Mouse (Mus musculus) T-helper 1 cell (primary cell): ENCODE measurements around the gene Dync1li2.

Source experiments
- in situ Hi-C: fragments of 300-600 bp; cut with MboI, MseI; formaldehyde crosslinking; loops from one replicate; pipeline ENCODE4 v1.15.1; 2025; ENCODE audit warnings: high pct_unique_total_duplicates

The Dync1li2 gene

DNA sequence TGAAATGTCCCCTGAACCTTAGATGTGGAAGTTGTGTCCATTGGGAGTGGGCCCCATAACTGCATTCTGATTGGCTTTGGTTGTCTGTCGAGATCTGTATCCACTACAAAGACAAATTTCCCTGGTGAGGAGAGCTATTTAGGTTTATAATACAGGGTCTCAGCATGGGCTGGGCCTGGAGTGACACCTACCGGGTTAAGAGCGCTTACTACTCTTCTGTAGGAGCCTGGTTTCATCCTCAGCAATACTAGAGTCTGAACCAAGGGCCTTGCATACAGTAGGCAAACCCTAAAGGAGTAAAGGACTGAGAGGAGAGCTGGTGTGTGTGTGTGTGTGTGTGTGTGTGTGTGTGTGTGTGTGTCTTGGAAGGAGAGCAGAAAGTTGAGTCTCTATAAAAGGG lies 28.6 kb downstream of the Dync1li2 start:
- in situ Hi-C loops = no loop called here

DNA sequence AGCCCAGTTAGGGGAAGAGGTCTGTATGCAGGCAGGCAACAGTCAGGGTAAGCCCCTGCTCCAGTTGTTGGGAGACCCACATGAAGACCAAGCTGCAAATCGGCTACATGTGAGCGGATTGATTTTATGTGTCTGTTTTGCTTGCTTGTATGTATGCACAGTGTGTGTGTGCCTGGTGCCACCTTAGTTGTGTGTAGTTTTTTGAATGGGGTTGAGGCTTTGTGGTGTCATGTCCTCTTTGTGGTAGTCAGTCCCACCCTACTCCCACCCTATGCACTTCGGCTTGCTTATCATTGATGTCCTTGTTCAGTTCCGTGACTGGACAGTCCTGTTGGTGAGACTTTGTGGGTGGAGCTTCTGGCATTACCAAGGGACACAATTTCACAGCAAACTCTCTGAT lies 29.1 kb downstream of the Dync1li2 start:
- in situ Hi-C loops = no loop called here

DNA sequence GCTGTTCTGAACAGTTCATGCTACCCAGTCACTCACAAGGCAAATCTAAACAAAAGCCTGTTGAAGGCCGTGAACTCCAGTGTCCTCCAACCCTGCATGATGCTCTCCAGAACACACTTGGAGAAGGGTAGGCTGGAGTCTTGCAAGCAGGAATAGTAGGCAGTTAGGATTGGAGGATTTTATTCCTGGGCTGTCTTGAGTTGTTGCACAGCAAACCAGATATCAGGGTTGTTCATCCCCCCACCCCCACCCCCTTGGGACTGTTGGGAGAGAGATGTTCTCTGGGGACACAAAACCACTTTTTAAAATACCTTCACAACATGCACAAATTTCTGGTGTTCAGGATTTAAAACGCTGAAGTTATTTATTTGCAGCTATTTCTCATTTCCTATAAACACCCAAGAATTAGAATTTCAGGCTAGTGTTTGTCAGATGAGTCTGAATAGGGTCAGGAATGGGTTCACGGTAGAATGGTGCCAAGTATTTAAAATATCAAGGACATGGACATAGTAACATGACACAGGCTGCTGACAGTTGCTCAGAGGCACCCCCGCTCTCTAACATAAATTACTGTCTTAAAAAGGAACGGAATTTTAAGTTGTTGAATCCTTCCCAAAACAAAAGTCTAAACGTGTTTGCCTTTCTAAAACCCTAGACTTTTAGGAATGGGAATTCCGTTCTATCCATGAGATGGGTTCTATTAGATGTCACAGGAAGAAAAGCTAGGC lies 29.9 kb downstream of the Dync1li2 start:
- in situ Hi-C loops = no loop called here

DNA sequence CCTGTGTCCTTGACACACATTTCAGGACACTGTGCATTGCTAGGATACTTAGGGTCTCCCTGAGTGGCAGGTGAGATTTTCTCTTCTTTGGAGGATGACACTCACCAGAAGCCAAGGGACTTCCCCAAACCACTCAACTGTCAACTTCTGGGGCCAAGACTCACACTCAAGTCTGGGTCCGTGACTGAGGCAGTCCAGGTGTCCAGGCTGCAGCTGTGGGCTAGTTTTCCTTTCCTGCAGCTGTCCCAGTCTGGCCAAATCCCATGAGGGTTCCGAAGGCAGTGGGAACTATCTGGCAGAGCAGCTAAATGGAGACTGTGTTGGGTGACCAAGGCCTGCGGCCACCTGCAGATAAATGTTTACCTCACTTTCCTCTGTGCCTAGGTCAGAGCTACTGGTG lies 30.9 kb downstream of the Dync1li2 start:
- in situ Hi-C loops = no loop called here

DNA sequence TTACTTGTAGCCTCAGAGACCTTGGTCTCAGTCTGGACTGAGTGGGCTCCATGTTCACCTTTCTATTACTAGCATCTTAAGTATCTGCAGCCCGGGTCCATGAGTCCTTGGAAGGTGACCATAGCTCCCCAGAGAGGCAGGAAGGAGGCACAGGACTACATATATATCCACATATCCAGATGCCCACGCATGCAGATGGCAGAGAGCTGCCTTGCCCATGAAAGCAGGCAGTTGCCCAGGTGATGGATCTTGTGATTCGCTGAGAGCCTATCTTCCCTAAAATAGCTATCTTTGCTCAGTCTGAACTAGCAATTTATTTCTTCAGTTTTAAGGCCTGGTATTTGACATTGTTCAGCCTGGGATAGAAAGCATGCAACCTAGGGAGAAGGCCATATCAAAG lies 31.4 kb downstream of the Dync1li2 start:
- in situ Hi-C loops = no loop called here

DNA sequence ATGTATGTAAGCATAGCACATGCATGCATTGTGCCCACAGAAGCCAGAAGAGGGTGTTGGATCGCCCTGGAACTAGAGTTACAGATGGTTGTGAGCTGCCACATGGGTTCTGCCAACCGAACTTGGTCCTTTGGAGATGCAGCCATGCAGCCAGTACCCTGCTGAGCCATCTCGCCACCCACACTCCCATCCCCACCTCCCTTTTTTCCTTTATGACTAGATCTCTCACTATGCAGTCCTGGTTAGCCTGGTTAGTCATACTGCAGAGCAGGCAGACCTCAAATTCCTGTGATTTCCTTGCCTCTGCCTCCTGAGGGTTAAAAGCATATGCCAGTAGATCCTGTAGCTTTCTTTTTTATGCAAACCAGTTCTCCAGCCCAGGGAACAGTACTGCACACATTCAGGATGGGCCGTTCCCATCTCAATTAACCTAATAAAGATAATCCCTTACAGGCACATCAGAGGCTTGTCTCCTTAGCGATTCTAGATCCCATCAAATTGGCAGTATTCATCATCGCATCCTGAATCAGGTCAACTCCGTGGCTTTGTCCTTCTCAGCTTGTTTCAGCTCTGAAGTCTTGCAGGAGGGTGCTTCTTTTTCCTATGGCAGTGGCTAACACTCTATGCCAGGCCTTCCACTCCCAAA lies 32.1 kb downstream of the Dync1li2 start:
- in situ Hi-C loops = no loop called here

DNA sequence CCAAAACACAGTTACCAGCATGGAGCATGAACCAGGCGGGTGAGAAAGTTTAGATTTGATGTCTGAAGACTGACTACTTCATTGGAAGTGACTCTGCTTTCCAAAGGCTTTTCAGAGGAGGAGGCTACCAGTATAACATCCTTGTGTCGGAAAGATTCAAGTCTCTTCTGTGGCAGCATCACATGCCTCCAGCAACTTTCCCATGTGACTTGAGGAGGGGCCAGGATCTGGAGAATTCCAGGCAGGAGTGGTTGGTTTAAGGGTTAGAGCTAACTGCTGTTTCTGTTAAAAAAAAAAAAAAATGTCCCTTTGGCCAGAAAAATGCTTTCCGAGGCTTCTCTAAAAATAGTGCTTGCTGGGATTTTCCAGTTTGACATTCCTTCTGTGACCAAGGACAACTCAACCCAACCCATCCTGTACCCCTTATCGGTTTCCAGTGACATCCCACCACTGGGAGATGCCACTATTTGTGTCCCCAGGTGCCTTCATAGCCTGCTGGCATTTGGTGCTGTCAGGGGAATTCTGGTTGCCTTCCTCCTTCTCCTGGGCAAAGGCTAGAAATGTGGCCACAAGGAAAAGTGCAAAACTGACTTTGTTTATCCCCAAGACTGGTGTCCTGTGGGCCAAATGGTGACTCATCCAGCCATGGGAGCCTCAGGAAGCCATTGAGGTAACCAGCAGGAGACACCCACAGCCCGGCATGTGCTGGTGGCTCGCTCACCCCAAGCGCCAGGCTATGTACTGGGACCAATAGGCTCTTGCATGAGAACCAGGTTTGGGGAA lies 34.3 kb downstream of the Dync1li2 start:
- in situ Hi-C loops = no loop called here

DNA sequence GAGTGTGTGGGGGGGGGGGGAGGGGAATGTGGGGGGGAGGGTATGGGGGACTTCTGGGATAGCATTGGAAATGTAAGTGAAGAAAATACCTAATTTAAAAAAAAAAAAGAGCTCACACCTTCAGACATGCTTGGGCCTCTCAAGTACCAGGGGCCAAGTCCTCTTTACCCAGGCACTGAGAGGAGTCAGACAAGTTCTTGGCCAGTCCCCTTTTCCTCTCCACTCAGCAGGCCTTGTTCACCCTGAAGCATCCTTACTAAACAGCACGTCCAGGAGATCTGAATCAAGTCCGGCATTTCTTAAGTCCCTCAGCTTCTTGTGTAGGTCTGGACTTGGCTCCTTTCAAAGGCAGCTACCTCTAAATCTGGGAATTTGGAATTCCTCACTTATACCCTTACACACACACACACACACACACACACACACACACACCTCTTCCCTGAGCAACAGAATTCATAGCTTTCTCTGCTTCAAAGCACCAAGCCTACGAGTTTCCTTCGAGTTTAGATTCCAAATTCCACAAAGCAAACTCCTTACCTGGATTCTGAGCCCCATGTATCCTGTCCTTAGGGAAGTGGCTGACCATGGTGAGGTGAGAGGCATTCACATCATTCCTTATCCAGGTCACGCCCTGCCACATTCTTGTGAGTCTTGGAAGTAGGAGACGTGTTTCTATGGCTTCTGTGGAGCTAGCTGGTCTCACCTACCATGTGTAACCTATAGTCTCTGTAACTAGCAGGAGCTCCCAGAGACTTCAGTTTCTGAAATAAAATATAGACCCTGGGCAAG lies 36.3 kb downstream of the Dync1li2 start:
- in situ Hi-C loops = no loop called here

DNA sequence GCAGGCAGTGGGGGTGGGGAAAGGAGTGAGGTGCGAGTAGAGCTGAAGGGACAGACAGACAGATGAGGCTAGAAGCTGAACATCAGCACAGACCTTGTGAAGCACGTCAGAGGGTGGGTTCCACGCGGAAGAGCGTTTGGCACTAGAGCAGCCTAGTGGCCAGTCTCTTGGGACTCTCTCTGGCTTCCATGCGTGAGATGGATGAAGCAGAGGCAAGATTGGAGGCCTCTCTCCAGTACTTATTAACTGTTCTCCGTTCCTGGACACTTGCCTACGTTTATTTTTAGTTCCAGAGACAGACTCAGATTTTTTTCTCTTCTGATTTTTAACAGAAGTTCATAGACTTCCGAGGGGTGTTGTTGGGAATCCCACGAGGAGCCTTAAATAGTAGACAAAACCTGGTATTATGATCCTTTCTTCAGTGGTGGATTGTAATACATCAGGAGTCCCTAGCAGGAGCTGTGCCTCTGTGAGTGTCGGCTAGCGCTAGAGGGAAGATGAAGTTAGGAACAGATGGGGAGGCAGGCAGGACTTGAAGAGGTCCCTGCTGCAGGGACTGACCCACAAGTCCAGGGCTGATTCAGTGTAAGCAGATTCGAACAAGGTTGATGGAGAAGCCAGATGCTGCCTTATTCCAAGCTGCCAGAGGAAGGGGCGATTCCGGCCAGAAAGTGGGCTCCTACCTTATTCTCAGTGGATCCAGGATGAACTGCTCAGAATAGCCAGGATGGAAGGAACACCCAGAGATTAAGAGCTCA lies 37.2 kb downstream of the Dync1li2 start:
- in situ Hi-C loops = no loop called here

DNA sequence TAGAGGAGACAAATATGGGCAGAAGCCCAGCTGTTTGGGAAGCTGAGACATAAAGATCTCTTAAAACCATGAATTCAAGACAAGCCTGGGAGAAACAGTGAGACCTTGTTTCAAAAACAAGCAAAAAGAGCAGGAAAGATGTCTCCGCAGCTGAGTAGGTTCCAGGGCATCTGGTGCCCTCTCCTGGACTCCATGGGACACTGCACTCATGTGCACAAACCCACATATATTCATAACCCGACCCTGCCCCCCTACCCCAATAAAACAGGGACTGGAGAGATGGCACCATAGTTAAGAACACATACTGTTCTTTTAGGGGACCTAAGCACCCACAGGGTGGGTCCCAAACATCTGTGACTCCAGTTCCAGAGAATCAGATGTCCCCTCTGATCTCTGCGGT lies 39.3 kb downstream of the Dync1li2 start:
- in situ Hi-C loops = loop anchor here (5.0 kb wide), 1 partner anchor 61 kb away; no protein-coding TSS in a partner anchor

DNA sequence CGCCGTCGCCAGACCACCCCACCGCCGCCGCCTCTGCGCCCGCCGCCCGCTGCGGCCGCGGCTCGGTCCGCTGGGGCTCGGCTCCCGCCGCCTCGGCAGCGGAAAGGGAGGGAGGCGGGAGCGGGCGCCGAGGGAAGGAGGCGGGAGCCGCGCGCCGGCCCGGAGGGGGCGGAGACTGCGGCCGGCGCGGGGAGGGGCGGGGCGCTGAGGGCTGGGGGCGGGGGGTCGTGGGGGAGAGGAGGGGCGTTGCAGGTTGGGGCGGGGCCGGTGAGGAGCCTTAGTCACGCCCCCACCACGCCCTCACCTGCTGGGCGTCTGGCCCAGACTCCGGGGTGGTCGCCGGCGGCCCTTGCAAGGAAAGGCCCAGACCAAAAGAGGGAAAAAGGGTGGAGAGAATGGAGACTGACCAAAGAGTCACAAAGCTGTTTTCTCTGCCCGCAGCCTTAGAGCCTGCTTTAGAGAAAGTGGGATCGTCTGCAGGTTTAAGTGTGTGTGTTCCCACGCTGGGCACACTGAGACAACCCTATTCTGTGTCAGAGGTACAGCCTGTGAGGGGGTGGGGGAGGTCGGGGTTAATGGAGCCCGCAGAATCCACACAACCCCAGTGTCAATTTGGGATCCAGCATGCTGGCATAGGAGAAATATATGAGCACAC lies 47.0 kb downstream of the Dync1li2 start, which contains the start of gene Cmtm4:
Cmtm4 (minus strand) TSS at position 105 of the 655 bp plus-strand sequence.
- in situ Hi-C loops = no loop called here

DNA sequence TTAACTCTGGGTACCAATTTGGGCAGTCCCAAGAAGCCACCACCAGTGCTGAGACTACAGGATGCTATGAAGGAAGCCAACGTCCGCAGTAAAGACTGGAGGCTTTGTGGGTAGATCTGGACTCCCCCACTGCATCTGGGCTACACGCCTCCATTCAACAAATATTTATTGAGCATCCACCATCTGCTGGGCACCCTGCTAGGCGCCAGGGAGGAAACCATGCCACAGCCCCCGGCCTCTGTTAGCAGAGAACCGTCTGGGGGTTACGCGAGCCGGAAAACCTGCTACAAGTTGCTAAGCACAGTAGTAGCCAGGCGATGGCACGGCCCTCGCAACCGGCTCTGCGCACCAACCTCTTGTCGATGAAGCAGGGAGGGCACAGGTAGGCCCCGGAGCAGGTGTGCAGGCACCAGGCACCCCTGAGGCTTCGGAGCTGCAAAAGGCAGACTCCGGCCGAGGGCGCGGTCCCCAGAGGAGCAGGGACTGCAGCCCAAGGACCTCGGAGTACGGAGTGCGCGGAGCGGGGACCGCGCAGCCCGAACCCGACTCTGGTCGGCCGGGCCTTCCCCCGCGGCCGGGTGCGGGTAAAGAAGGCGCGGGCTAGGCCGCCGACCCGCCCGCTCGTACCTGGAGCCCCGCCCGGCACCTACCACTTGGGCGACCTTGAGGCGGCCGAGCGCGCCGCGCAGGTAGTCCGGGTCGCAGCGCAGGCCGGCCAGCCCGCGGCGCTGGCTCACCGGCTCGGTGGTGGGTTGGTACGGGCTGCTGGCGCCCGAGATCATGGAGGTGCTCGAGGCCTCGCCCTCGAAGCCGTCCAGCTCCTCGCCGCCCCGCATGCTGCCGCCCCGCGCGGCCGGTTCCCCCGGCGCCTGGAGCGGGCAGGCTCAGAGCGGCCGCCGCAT lies 47.8 kb downstream of the Dync1li2 start:
- in situ Hi-C loops = no loop called here

DNA sequence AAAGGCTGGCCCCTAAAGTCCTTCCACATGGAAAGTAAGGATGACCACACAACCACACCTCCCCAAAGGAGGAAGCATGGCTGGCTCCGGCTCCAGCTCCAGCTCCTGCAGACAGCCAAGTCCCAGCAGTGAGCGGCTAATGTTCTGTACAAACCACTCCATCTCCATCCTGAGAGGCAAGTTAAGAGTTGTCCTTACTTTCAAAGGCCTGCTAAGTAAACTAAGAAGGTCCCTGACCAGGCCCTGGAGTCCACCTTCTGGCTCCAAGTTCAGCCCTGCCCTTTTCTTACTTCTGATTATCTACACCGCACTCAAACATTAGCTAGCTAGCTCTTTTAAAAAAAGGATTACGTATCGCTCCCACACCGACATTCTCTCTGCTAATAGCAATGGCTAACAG lies 49.1 kb downstream of the Dync1li2 start:
- in situ Hi-C loops = no loop called here

DNA sequence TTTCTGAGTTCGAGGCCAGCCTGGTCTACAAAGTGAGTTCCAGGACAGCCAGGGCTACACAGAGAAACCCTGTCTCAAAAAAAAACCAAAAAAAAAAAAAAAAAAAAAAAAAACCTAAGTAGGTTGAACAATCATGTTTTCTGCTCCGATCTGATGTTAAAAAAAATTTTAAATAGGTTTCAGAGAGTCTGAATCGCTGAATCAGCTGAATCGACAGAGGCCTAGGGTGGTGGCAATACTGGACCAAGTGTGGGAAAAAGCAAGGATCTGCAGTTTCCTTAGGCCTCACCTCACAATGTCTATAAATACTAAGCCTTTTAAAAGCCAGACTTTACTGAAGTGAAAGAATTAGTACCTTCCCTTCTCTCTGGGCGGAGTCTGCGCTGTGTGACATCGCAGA lies 49.7 kb downstream of the Dync1li2 start:
- in situ Hi-C loops = no loop called here

DNA sequence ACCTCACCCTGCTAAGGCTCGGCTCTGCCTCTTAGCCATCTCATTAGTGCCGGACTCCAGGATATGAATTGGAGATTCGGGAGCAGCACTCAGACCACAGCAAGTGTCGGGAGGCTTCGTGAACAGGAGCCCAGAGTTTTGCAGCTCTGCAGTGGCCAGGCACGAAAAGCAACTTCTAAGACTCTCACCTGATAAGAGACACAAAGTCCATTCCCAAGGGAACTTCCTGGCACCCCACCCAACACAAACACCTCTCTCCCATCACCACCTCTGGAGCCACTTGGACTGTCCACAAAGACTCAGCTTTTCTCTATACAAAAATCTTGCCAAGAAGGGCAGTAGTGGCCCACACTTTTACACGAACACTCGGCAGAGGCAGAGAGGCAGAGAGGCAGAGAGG lies 52.6 kb downstream of the Dync1li2 start:
- in situ Hi-C loops = no loop called here

DNA sequence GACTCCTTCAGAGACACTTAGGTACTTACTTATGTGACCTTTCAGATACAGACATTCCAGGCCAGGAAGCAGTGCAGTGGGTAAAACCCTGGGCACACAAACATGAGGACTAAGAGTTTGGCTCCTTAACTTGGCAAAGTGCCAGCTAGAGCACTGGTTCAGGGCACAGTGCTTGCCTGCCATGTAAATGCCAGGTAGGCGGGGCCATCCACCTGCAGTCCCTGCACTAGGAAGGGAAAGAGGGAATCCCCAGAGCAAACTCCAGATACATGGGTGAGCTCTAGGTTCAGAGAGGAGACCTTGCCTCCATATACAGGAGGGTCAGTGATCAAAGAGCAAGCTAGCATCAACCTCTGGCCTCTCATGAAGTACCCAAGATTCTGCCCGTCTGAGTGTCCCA lies 54.9 kb downstream of the Dync1li2 start:
- in situ Hi-C loops = no loop called here

DNA sequence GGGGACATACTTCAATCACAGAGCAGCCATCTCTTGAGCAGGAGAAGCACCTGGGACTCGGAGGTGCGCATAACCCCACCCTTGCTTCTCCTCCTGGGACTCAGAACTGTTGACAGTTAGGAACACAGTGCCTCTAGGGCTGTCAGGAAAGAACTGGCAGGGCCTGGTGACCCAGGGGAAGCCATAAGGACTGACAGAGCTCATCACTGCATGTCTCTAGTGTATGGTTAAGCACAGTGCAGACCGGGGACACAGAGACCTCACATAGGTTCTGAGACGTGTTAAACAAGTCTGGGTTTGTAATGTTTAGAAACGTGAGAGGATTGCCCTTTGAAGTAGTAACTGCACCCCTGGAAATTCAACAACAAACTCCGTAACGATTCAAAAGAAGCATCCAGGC lies 55.3 kb downstream of the Dync1li2 start:
- in situ Hi-C loops = no loop called here

DNA sequence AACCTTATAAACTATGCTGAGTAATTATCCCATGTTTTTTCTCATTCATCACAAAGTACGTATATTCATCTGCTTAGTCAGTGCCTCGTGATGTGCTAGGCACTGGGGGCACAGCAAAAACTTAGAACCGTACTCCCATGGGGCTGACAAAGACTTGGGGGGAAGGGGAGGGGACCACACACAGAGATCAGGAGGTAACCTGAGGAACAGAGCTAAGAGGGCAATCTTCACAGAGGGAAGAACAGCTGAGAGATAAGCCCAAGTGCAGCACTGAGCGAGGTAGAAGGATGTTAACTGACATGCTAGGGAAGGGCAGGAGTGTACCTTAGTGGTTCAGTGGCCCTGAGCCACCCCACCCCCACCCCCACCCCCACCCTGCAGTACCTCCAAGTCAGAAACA lies 56.2 kb downstream of the Dync1li2 start:
- in situ Hi-C loops = no loop called here

DNA sequence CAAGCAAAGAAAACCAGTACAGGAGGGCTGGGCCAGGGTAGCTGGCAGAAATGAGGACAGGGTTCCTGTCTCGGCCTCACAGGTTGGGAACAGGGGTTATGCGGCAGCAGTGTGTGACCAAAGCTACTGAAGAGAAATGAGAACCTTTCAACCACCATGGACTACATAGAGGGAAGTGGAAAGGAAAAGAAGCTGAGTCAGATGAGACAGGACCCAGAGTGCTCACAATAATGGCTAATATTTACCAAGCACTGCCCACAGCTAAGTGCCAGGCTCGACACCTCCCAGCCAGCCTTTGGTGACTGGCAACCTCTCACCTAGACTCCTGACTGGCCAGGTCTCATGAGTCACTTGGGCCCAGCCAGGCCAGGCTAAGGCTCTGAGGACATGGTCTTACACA lies 58.9 kb downstream of the Dync1li2 start:
- in situ Hi-C loops = no loop called here

DNA sequence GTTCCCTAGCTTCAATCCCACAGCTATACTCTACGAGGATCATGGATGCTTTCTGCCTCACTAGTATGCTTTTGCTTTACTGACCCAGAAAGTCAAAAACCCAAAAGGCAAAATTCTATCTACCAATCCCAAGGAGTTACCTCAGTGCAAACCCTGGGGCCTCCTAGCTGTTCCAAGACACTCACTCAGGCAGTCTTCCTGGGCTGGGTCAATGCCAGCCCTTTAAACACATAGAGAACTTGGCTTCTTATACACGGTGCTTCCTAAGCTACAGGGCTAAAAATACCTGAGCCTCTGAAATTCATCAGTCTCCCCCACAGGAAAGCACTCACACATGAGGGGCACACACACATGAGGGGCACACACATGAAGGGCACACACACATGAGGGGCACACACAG lies 59.6 kb downstream of the Dync1li2 start:
- in situ Hi-C loops = no loop called here
